Mouse (Mus musculus): Measurements from ENCODE around the gene Aoah.

Aoah gene

GRCm38 (mm10) chr13:20793901-20794300 is at the start of gene Aoah:
TSS of gene Aoah (plus strand) at chr13:20794113.
- no peak for DNase-seq (ENCODE audit: low spot score in 2 of 2)

GRCm38 (mm10) chr13:20754843-20755242 is 39.1 kb upstream of the Aoah start:
- no peak for DNase-seq (ENCODE audit: low spot score in 2 of 2)

GRCm38 (mm10) chr13:20783648-20784047 is 10.3 kb upstream of the Aoah start:
- DNase-seq (ENCODE audit: low spot score in 2 of 2): no peak

- no peak for DNase-seq (ENCODE audit: low spot score in 2 of 2)
These were observed 9.9 kb upstream of the Aoah start for GRCm38 (mm10) chr13:20784060-20784459.

GRCm38 (mm10) chr13:20785960-20786359 is 8.0 kb upstream of the Aoah start:
- no peak for DNase-seq (ENCODE audit: low spot score in 2 of 2)

- no peak for DNase-seq (ENCODE audit: low spot score in 2 of 2)
These were observed 7.1 kb upstream of the Aoah start for GRCm38 (mm10) chr13:20786825-20787245.

GRCm38 (mm10) chr13:20787952-20788351 is 6.0 kb upstream of the Aoah start:
- no peak for DNase-seq (ENCODE audit: low spot score in 2 of 2)

- no peak for DNase-seq (ENCODE audit: low spot score in 2 of 2)
These were observed 2.7 kb downstream of the Aoah start for GRCm38 (mm10) chr13:20796651-20797050.

GRCm38 (mm10) chr13:20798536-20798935 is 4.6 kb downstream of the Aoah start:
- DNase-seq (ENCODE audit: low spot score in 2 of 2): no peak

- DNase-seq (ENCODE audit: low spot score in 2 of 2): no peak
These were observed 5.9 kb downstream of the Aoah start for GRCm38 (mm10) chr13:20799772-20800171.

- no peak for DNase-seq (ENCODE audit: low spot score in 2 of 2)
These were observed 6.7 kb downstream of the Aoah start for GRCm38 (mm10) chr13:20800569-20800968.

GRCm38 (mm10) chr13:20811782-20812406 is 18.0 kb downstream of the Aoah start:
- no peak for DNase-seq (ENCODE audit: low spot score in 2 of 2)

- no peak for DNase-seq (ENCODE audit: low spot score in 2 of 2)
These were observed 22.5 kb downstream of the Aoah start for GRCm38 (mm10) chr13:20816385-20816784.

- no peak for DNase-seq (ENCODE audit: low spot score in 2 of 2)
These were observed 26.9 kb downstream of the Aoah start for GRCm38 (mm10) chr13:20820712-20821328.

GRCm38 (mm10) chr13:20828728-20829127 is 34.8 kb downstream of the Aoah start:
- DNase-seq (ENCODE audit: low spot score in 2 of 2): no peak

- no peak for DNase-seq (ENCODE audit: low spot score in 2 of 2)
These were observed 35.4 kb downstream of the Aoah start for GRCm38 (mm10) chr13:20829181-20829900.

GRCm38 (mm10) chr13:20855893-20856292 is 62.0 kb downstream of the Aoah start:
- peak in 1 of 2 experiments; percentile 4 for DNase-seq (ENCODE audit: low spot score in 2 of 2)

GRCm38 (mm10) chr13:20899372-20899771 is 105.5 kb downstream of the Aoah start:
- DNase-seq (ENCODE audit: low spot score in 2 of 2): no peak

- no peak for DNase-seq (ENCODE audit: low spot score in 2 of 2)
These were observed 106.6 kb downstream of the Aoah start for GRCm38 (mm10) chr13:20900396-20900971.

GRCm38 (mm10) chr13:20900972-20901457 is 107.1 kb downstream of the Aoah start:
- no peak for DNase-seq (ENCODE audit: low spot score in 2 of 2)

- DNase-seq (ENCODE audit: low spot score in 2 of 2): no peak
These were observed 107.8 kb downstream of the Aoah start for GRCm38 (mm10) chr13:20901634-20902135.

GRCm38 (mm10) chr13:20904118-20904517 is 110.2 kb downstream of the Aoah start:
- DNase-seq (ENCODE audit: low spot score in 2 of 2): no peak

All from left cerebral cortex, adult 9 months (tissue).